Mouse (Mus musculus): ENCODE results near the gene Brca1. TPM values are rescaled to one million over a fixed set of nuclear protein-coding genes. Genes with fewer than 3 reads are reported as not detected.

Gene Brca1
- polyA plus RNA-seq, 1 experiment from 2014 or later = 12.3 TPM

- Histone ChIP-seq H3K4me2 (no peak overlapping the region), H3K4me3 (ENCODE audit: low read depth, low read length) (no peak overlapping the region), H3K4me1 (ENCODE audit: control insufficient read depth, insufficient read depth, low read length) (no peaks in the 10 kb centered on the region), H3K27ac (ENCODE audit: low read depth, low read length) (no peak overlapping the region), H3K36me3 (ENCODE audit: control insufficient read depth, insufficient read depth, low read length) (peaks cover 17% of the 10 kb centered on the region), H3K9me3 (replicated peaks; ENCODE audit: control insufficient read depth, low read length) (no peaks in the 10 kb centered on the region), H3K9ac (ENCODE audit: low read depth, low read length) (no peak overlapping the region), H3K27me3 (ENCODE audit: control insufficient read depth, insufficient read depth, low read length) (no peaks in the 10 kb centered on the region)
- WGBS (ENCODE audit: insufficient replicate concordance) = 87% methylated on average over 8 of the region's 8 CpGs
- ATAC-seq (replicated peaks; ENCODE audit: insufficient number of reproducible peaks, low FRiP score, low TSS enrichment) = no peak
These were observed 27.3 kb downstream of the Brca1 start for GRCm38 (mm10) chr11:101524446-101524845.

- Histone ChIP-seq H3K4me2 (no peak overlapping the region), H3K27ac (ENCODE audit: low read depth, low read length) (no peak overlapping the region), H3K4me1 (ENCODE audit: control insufficient read depth, insufficient read depth, low read length) (no peaks in the 10 kb centered on the region), H3K36me3 (ENCODE audit: control insufficient read depth, insufficient read depth, low read length) (peaks cover 4% of the 10 kb centered on the region), H3K27me3 (ENCODE audit: control insufficient read depth, insufficient read depth, low read length) (no peaks in the 10 kb centered on the region), H3K4me3 (ENCODE audit: low read depth, low read length) (no peak overlapping the region), H3K9ac (ENCODE audit: low read depth, low read length) (no peak overlapping the region), H3K9me3 (replicated peaks; ENCODE audit: control insufficient read depth, low read length) (no peaks in the 10 kb centered on the region)
- 90% methylated on average over 6 of the region's 6 CpGs for WGBS (ENCODE audit: insufficient replicate concordance)
- no peak for ATAC-seq (replicated peaks; ENCODE audit: insufficient number of reproducible peaks, low FRiP score, low TSS enrichment)
These were observed 32.4 kb downstream of the Brca1 start for GRCm38 (mm10) chr11:101519364-101519763.

GRCm38 (mm10) chr11:101518937-101519336 lies 32.8 kb downstream of the Brca1 start:
- H3K4me1 ChIP-seq (ENCODE audit: control insufficient read depth, insufficient read depth, low read length) = no peaks in the 10 kb centered on the region
- no peak overlapping the region for H3K4me2 ChIP-seq
- H3K27me3 ChIP-seq (ENCODE audit: control insufficient read depth, insufficient read depth, low read length) = no peaks in the 10 kb centered on the region
- WGBS (ENCODE audit: insufficient replicate concordance) = 83% methylated on average over 5 of the region's 5 CpGs
- no peak overlapping the region for H3K9ac ChIP-seq (ENCODE audit: low read depth, low read length)
- ATAC-seq (replicated peaks; ENCODE audit: insufficient number of reproducible peaks, low FRiP score, low TSS enrichment) = no peak
- no peaks in the 10 kb centered on the region for H3K9me3 ChIP-seq (replicated peaks; ENCODE audit: control insufficient read depth, low read length)
- peaks cover 8% of the 10 kb centered on the region for H3K36me3 ChIP-seq (ENCODE audit: control insufficient read depth, insufficient read depth, low read length)
- H3K4me3 ChIP-seq (ENCODE audit: low read depth, low read length) = no peak overlapping the region
- H3K27ac ChIP-seq (ENCODE audit: low read depth, low read length) = no peak overlapping the region

GRCm38 (mm10) chr11:101507090-101507489 lies 44.7 kb downstream of the Brca1 start:
- no peak for ATAC-seq (replicated peaks; ENCODE audit: insufficient number of reproducible peaks, low FRiP score, low TSS enrichment)
- Histone ChIP-seq H3K4me3 (ENCODE audit: low read depth, low read length) (no peak overlapping the region), H3K9ac (ENCODE audit: low read depth, low read length) (no peak overlapping the region), H3K27me3 (ENCODE audit: control insufficient read depth, insufficient read depth, low read length) (no peaks in the 10 kb centered on the region), H3K4me2 (no peak overlapping the region), H3K4me1 (ENCODE audit: control insufficient read depth, insufficient read depth, low read length) (0 out of 2 replicates have a peak, but pooled peaks cover 2% of the 10 kb centered on the region), H3K27ac (ENCODE audit: low read depth, low read length) (no peak overlapping the region), H3K36me3 (ENCODE audit: control insufficient read depth, insufficient read depth, low read length) (peaks cover 8% of the 10 kb centered on the region), H3K9me3 (replicated peaks; ENCODE audit: control insufficient read depth, low read length) (no peaks in the 10 kb centered on the region)
- 88% methylated on average over 7 of the region's 7 CpGs for WGBS (ENCODE audit: insufficient replicate concordance)

- Histone ChIP-seq H3K4me1 (ENCODE audit: control insufficient read depth, insufficient read depth, low read length) (0 out of 2 replicates have a peak, but pooled peaks cover 2% of the 10 kb centered on the region), H3K27me3 (ENCODE audit: control insufficient read depth, insufficient read depth, low read length) (no peaks in the 10 kb centered on the region), H3K27ac (ENCODE audit: low read depth, low read length) (no peak overlapping the region), H3K9me3 (replicated peaks; ENCODE audit: control insufficient read depth, low read length) (no peaks in the 10 kb centered on the region), H3K36me3 (ENCODE audit: control insufficient read depth, insufficient read depth, low read length) (peaks cover 11% of the 10 kb centered on the region; the same call in 1 of the 2 replicates), H3K9ac (ENCODE audit: low read depth, low read length) (no peak overlapping the region), H3K4me2 (no peak overlapping the region), H3K4me3 (ENCODE audit: low read depth, low read length) (no peak overlapping the region)
- WGBS (ENCODE audit: insufficient replicate concordance) = 86% methylated on average over 5 of the region's 5 CpGs
- no peak for ATAC-seq (replicated peaks; ENCODE audit: insufficient number of reproducible peaks, low FRiP score, low TSS enrichment)
These were observed 45.4 kb downstream of the Brca1 start for GRCm38 (mm10) chr11:101506269-101506780.

- Histone ChIP-seq H3K27ac (ENCODE audit: low read depth, low read length) (peak overlapping the region; percentile 60), H3K4me2 (no peak overlapping the region; the same call in 1 of the 2 replicates), H3K9me3 (replicated peaks; ENCODE audit: control insufficient read depth, low read length) (no peaks in the 10 kb centered on the region), H3K9ac (ENCODE audit: low read depth, low read length) (no peak overlapping the region), H3K4me1 (ENCODE audit: control insufficient read depth, insufficient read depth, low read length) (peaks cover 22% of the 10 kb centered on the region), H3K36me3 (ENCODE audit: control insufficient read depth, insufficient read depth, low read length) (peaks cover 8% of the 10 kb centered on the region), H3K27me3 (ENCODE audit: control insufficient read depth, insufficient read depth, low read length) (no peaks in the 10 kb centered on the region), H3K4me3 (ENCODE audit: low read depth, low read length) (no peak overlapping the region)
- no peak for ATAC-seq (replicated peaks; ENCODE audit: insufficient number of reproducible peaks, low FRiP score, low TSS enrichment)
- WGBS (ENCODE audit: insufficient replicate concordance) = 53% methylated on average over 6 of the region's 6 CpGs
These were observed 65.6 kb downstream of the Brca1 start for GRCm38 (mm10) chr11:101486126-101486525.

- peak; percentile 41; the same call in 1 of the 2 replicates for ATAC-seq (replicated peaks; ENCODE audit: insufficient number of reproducible peaks, low FRiP score, low TSS enrichment)
- peak overlapping the region; percentile 60 for H3K27ac ChIP-seq (ENCODE audit: low read depth, low read length)
- peak overlapping the region; percentile 20 for H3K4me2 ChIP-seq
These were observed 66.2 kb downstream of the Brca1 start for GRCm38 (mm10) chr11:101485509-101486028.

GRCm38 (mm10) chr11:101484814-101485213 lies 66.9 kb downstream of the Brca1 start:
- H3K36me3 ChIP-seq (ENCODE audit: control insufficient read depth, insufficient read depth, low read length) = peaks cover 7% of the 10 kb centered on the region
- no peaks in the 10 kb centered on the region for H3K27me3 ChIP-seq (ENCODE audit: control insufficient read depth, insufficient read depth, low read length)
- 54% methylated on average over 7 of the region's 7 CpGs for WGBS (ENCODE audit: insufficient replicate concordance)
- no peaks in the 10 kb centered on the region for H3K9me3 ChIP-seq (replicated peaks; ENCODE audit: control insufficient read depth, low read length)
- no peak overlapping the region for H3K4me3 ChIP-seq (ENCODE audit: low read depth, low read length)
- no peak overlapping the region for H3K9ac ChIP-seq (ENCODE audit: low read depth, low read length)
- H3K4me2 ChIP-seq = no peak overlapping the region
- peaks cover 33% of the 10 kb centered on the region for H3K4me1 ChIP-seq (ENCODE audit: control insufficient read depth, insufficient read depth, low read length)
- no peak overlapping the region for H3K27ac ChIP-seq (ENCODE audit: low read depth, low read length)
- no peak for ATAC-seq (replicated peaks; ENCODE audit: insufficient number of reproducible peaks, low FRiP score, low TSS enrichment)

More at GRCm38 (mm10) chr11:101485509-101486028, 66.2 kb downstream of the Brca1 start:
- H3K4me3 ChIP-seq (ENCODE audit: low read depth, low read length) = no peak overlapping the region
- H3K36me3 ChIP-seq (ENCODE audit: control insufficient read depth, insufficient read depth, low read length) = peaks cover 8% of the 10 kb centered on the region
- H3K4me1 ChIP-seq (ENCODE audit: control insufficient read depth, insufficient read depth, low read length) = peaks cover 27% of the 10 kb centered on the region
- WGBS (ENCODE audit: insufficient replicate concordance) = 7% methylated on average over 6 of the region's 6 CpGs
- no peaks in the 10 kb centered on the region for H3K27me3 ChIP-seq (ENCODE audit: control insufficient read depth, insufficient read depth, low read length)
- H3K9me3 ChIP-seq (replicated peaks; ENCODE audit: control insufficient read depth, low read length) = no peaks in the 10 kb centered on the region
- no peak overlapping the region; the same call in 1 of the 2 replicates for H3K9ac ChIP-seq (ENCODE audit: low read depth, low read length)

- Histone ChIP-seq H3K4me1 (ENCODE audit: control insufficient read depth, insufficient read depth, low read length) (peaks cover 38% of the 10 kb centered on the region), H3K4me2 (no peak overlapping the region), H3K27me3 (ENCODE audit: control insufficient read depth, insufficient read depth, low read length) (no peaks in the 10 kb centered on the region), H3K27ac (ENCODE audit: low read depth, low read length) (no peak overlapping the region), H3K4me3 (ENCODE audit: low read depth, low read length) (no peak overlapping the region), H3K9ac (ENCODE audit: low read depth, low read length) (no peak overlapping the region), H3K36me3 (ENCODE audit: control insufficient read depth, insufficient read depth, low read length) (peaks cover 4% of the 10 kb centered on the region; the same call in 1 of the 2 replicates), H3K9me3 (replicated peaks; ENCODE audit: control insufficient read depth, low read length) (no peaks in the 10 kb centered on the region)
- ATAC-seq (replicated peaks; ENCODE audit: insufficient number of reproducible peaks, low FRiP score, low TSS enrichment) = no peak
- 61% methylated on average over 6 of the region's 6 CpGs for WGBS (ENCODE audit: insufficient replicate concordance)
These were observed 67.5 kb downstream of the Brca1 start for GRCm38 (mm10) chr11:101484245-101484644.
